Mouse (Mus musculus) liver, adult (tissue): ENCODE results near the gene Aatk.

ENCODE experiments used
- GATA4 ChIP-seq: IDR thresholded peaks from 2 replicates; pipeline ENCODE4 v1.6.1; 2014; ENCODE audit warnings: mild to moderate bottlenecking, low read length; ENCODE audit not compliant: insufficient replicate concordance

The Aatk gene

GRCm38 (mm10) chr11:120041191-120042123, 5.5 kb downstream of the Aatk start:
- TF ChIP-seq GATA4 = peak; percentile 49; the same call in 1 of the 2 replicates

- no peak for TF ChIP-seq GATA4
Observed at GRCm38 (mm10) chr11:120040440-120040839, 6.5 kb downstream of the Aatk start.

- TF ChIP-seq GATA4 = no peak; the same call in 1 of the 2 replicates
Observed at GRCm38 (mm10) chr11:120039581-120039980, 7.4 kb downstream of the Aatk start.

- no peak for TF ChIP-seq GATA4
Observed at GRCm38 (mm10) chr11:120034762-120035161, 12.2 kb downstream of the Aatk start.

- TF ChIP-seq GATA4 = no peak
Observed at GRCm38 (mm10) chr11:120034306-120034705, 12.7 kb downstream of the Aatk start.

- no peak for TF ChIP-seq GATA4
Observed at GRCm38 (mm10) chr11:120033473-120033872, 13.5 kb downstream of the Aatk start.

GRCm38 (mm10) chr11:120032052-120032451, 14.9 kb downstream of the Aatk start:
- no peak for TF ChIP-seq GATA4

- TF ChIP-seq GATA4 = no peak
Observed at GRCm38 (mm10) chr11:120030145-120030901, 16.6 kb downstream of the Aatk start.

GRCm38 (mm10) chr11:120029431-120030144, 17.4 kb downstream of the Aatk start:
- no peak for TF ChIP-seq GATA4

GRCm38 (mm10) chr11:120028319-120029092, 18.5 kb downstream of the Aatk start:
- TF ChIP-seq GATA4 = no peak

- no peak for TF ChIP-seq GATA4
Observed at GRCm38 (mm10) chr11:120026941-120027340, 20.0 kb downstream of the Aatk start.

GRCm38 (mm10) chr11:120022841-120023240, 24.1 kb downstream of the Aatk start:
- TF ChIP-seq GATA4 = no peak

- TF ChIP-seq GATA4 = no peak
Observed at GRCm38 (mm10) chr11:120022216-120022615, 24.8 kb downstream of the Aatk start.

- TF ChIP-seq GATA4 = no peak
Observed at GRCm38 (mm10) chr11:120021367-120021766, 25.6 kb downstream of the Aatk start.
